Mouse (Mus musculus): ENCODE data around the gene Olfr1036. TPM values are rescaled to one million over a fixed set of nuclear protein-coding genes. Genes with fewer than 3 reads are reported as not detected.
"Not testable (repeated sequence)": the region's sequence is repeated elsewhere in the genome, so short reads cannot be mapped to it uniquely, and the experiment has no call there.

Olfr1036 gene
- total RNA-seq (2021): not detected
- long read RNA-seq: 0 reads

DNA sequence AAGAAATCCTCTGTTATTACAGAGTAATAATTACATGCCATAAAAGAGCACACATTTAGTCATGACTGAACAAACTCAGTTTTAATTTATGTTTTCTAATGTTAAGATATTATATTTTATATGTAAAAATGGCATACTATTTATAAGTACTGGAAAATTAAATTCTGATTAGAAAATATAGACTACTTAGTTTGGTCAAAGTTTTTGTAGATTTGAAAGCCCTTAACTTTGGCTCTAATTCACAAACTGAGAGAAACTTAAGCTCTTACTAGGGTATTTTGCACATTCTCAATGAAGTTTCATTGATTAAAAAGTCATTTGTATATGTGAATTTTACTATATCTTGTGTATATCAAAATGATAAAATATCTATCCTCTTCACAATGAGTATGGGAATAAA is at the start of gene Olfr1036:
TSS of gene Olfr1036 (plus strand) at position 301 of the 400 bp plus-strand sequence.
- not testable (repeated sequence) for DNase-seq (ENCODE audit: low spot score in 2 of 2)

DNA sequence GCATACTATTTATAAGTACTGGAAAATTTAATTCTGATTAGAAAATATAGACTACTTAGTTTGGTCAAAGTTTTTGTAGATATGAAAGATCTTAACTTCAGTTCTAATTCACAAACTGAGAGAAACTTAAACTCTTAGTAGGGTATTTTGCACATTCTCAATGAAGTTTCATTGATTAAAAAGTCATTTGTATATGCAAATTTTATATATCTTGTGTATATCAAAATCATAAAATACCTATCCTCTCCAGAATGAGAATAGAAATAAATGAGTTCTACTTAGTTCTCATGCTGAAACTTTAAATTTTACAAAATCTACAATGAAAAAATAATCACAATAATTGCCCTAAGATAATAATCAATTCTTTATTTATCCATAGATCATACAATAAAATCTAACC is 28.2 kb upstream of the Olfr1036 start, which contains the start of gene Olfr1034:
TSS of gene Olfr1034 (plus strand) at position 301 of the 400 bp plus-strand sequence.
- no peak for DNase-seq (ENCODE audit: low spot score in 2 of 2)

DNA sequence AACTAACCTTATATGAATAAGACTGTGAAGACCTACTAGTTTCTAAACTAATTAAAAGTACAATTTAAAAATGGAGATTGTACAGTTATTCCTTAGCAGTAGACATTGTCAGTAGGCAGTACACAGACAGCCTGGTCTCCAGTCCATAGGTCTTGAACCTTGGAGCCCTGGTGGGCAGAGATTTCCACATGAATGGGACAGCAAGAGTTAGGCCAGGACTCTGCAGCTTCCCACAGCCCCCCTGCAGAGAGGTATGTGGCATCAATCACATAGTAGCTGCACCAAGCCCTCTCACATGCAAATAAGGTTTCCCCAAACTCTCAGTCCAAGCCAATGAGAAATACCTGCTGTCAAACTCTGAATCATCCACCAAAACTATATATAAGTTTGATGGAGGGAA is 23.0 kb upstream of the Olfr1036 start:
- not testable (repeated sequence) for DNase-seq (ENCODE audit: low spot score in 2 of 2)

- not testable (repeated sequence) for DNase-seq (ENCODE audit: low spot score in 2 of 2)
Measured at GRCm38 (mm10) chr2:86063766-86064165, 10.0 kb upstream of the Olfr1036 start.

- DNase-seq (ENCODE audit: low spot score in 2 of 2): no peak
Measured at GRCm38 (mm10) chr2:86070189-86070588, 3.6 kb upstream of the Olfr1036 start.

- not testable (repeated sequence) for DNase-seq (ENCODE audit: low spot score in 2 of 2)
Measured at GRCm38 (mm10) chr2:86080478-86080877, 6.7 kb downstream of the Olfr1036 start.

DNA sequence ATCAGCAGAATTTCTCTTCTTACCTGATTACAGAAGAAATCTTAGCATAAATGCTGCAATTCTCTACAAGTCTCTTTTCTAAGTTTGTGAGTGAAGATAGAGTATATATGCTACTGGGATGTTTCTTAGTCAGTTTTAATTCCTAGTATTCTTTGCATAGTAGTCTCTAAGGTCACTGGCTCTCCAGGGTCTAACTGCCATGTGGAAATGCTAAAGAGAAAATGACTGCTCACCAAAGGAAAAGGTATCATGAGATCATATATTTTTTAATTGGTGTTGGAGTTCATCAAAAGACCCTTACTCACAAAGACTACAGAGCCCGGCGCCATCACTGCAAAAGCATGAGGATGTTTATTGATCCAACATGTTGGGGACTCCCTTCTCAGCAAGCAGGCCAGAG is 13.5 kb downstream of the Olfr1036 start, which contains the start of gene Olfr1037:
TSS of gene Olfr1037 (minus strand) at position 101 of the 400 bp plus-strand sequence.
- no peak for DNase-seq (ENCODE audit: low spot score in 2 of 2)

Other genes starting within 250 kb of the Olfr1036 start
- gene Olfr1019, start 228.5 kb upstream of the Olfr1036 start, total RNA-seq (2021): not detected
- not detected for gene Olfr1020, start 227.0 kb upstream of the Olfr1036 start, total RNA-seq (2021)
- not detected for gene Olfr1022, start 205.4 kb upstream of the Olfr1036 start, total RNA-seq (2021)
- gene Olfr1023, start 188.4 kb upstream of the Olfr1036 start, total RNA-seq (2021): not detected
- not detected for gene Olfr1024, start 168.9 kb upstream of the Olfr1036 start, total RNA-seq (2021)
- gene Olfr1025-ps1, start 158.8 kb upstream of the Olfr1036 start, total RNA-seq (2021): not detected
- not detected for gene Olfr1026, start 152.4 kb upstream of the Olfr1036 start, total RNA-seq (2021)
- not detected for gene Olfr1028, start 123.6 kb upstream of the Olfr1036 start, total RNA-seq (2021)
- gene Olfr1029, start 100.1 kb upstream of the Olfr1036 start, total RNA-seq (2021): not detected
- gene Olfr1030, start 94.7 kb upstream of the Olfr1036 start, total RNA-seq (2021): not detected
- not detected for gene Olfr1031, start 83.7 kb upstream of the Olfr1036 start, total RNA-seq (2021)
- gene Olfr1032, start 68.5 kb upstream of the Olfr1036 start, total RNA-seq (2021): not detected
- not detected for gene Olfr1033, start 53.4 kb upstream of the Olfr1036 start, total RNA-seq (2021)
- gene Olfr1034, start 28.1 kb upstream of the Olfr1036 start, total RNA-seq (2021): not detected
- not detected for gene Olfr1037, start 13.4 kb downstream of the Olfr1036 start, total RNA-seq (2021)
- not detected for gene Olfr1039, start 61.9 kb downstream of the Olfr1036 start, total RNA-seq (2021)
- not detected for gene Olfr1040, start 72.7 kb downstream of the Olfr1036 start, total RNA-seq (2021)
- not detected for gene Olfr1042, start 87.8 kb downstream of the Olfr1036 start, total RNA-seq (2021)
- gene Olfr1043, start 93.5 kb downstream of the Olfr1036 start, total RNA-seq (2021): not detected
- not detected for gene Olfr1044, start 103.8 kb downstream of the Olfr1036 start, total RNA-seq (2021)
- not detected for gene Olfr52, start 111.7 kb downstream of the Olfr1036 start, total RNA-seq (2021)
- gene Olfr1045, start 129.0 kb downstream of the Olfr1036 start, total RNA-seq (2021): not detected
- not detected for gene Olfr1046, start 145.3 kb downstream of the Olfr1036 start, total RNA-seq (2021)
- not detected for gene Olfr1047, start 157.4 kb downstream of the Olfr1036 start, total RNA-seq (2021)
- not detected for gene Olfr1048, start 166.3 kb downstream of the Olfr1036 start, total RNA-seq (2021)
- not detected for gene Olfr1049, start 184.3 kb downstream of the Olfr1036 start, total RNA-seq (2021)
- not detected for gene Olfr1051, start 205.1 kb downstream of the Olfr1036 start, total RNA-seq (2021)
- gene Olfr1052, start 218.5 kb downstream of the Olfr1036 start, total RNA-seq (2021): not detected
- not detected for gene Olfr1053, start 241.3 kb downstream of the Olfr1036 start, total RNA-seq (2021)

Measured in layer of hippocampus, adult 18-20 months (tissue).